Mouse (Mus musculus): ENCODE measurements around the gene Gm960. TPM values are rescaled to one million over a fixed set of nuclear protein-coding genes. Genes with fewer than 3 reads are reported as not detected.

Gm960 gene
- polyA plus RNA-seq, 1 experiment from 2014 or later = 1.4 TPM

- Histone ChIP-seq H3K36me3 (ENCODE audit: insufficient read depth, low read length) (no peaks in the 10 kb centered on the region), H3K27me3 (replicated peaks; ENCODE audit: insufficient read depth, low read length) (no peaks in the 10 kb centered on the region), H3K4me3 (ENCODE audit: low read depth, low read length) (no peak overlapping the region), H3K27ac (ENCODE audit: low read length) (no peak overlapping the region), H3K4me1 (ENCODE audit: insufficient read depth, low read depth, low read length) (no peaks in the 10 kb centered on the region), H3K9me3 (ENCODE audit: low read length) (no peaks in the 10 kb centered on the region), H3K4me2 (replicated peaks; ENCODE audit: low read depth, low read length) (no peak overlapping the region), H3K9ac (replicated peaks; ENCODE audit: low read depth) (no peak overlapping the region)
- TF ChIP-seq CTCF (IDR thresholded peaks at IDR 0.05) = no peak
- TF ChIP-seq EP300 (IDR thresholded peaks at IDR 0.05) = no peak
- ATAC-seq = no peak
- WGBS = 68% methylated on average over 4 of the region's 4 CpGs
- no peak for DNase-seq (ENCODE audit: low spot score)
These were observed 62.5 kb downstream of the Gm960 start for GRCm38 (mm10) chr19:4635986-4636385.

- TF ChIP-seq EP300 (IDR thresholded peaks at IDR 0.05) (no peak), CTCF (IDR thresholded peaks at IDR 0.05) (peak; percentile 91)
- no peaks in the 10 kb centered on the region for H3K27me3 ChIP-seq (replicated peaks; ENCODE audit: insufficient read depth, low read length)
- no peak overlapping the region for H3K9ac ChIP-seq (replicated peaks; ENCODE audit: low read depth)
- ATAC-seq (no peak), DNase-seq (ENCODE audit: low spot score) (peak; percentile 78)
- no peak overlapping the region for H3K4me3 ChIP-seq (ENCODE audit: low read depth, low read length)
- no peak overlapping the region for H3K27ac ChIP-seq (ENCODE audit: low read length)
- no peak overlapping the region for H3K4me2 ChIP-seq (replicated peaks; ENCODE audit: low read depth, low read length)
- peaks cover 10% of the 10 kb centered on the region; the same call in 1 of the 2 replicates for H3K4me1 ChIP-seq (ENCODE audit: insufficient read depth, low read depth, low read length)
- H3K36me3 ChIP-seq (ENCODE audit: insufficient read depth, low read length) = no peaks in the 10 kb centered on the region
- 3% methylated on average over 1 of the region's 1 CpGs for WGBS
- no peaks in the 10 kb centered on the region for H3K9me3 ChIP-seq (ENCODE audit: low read length)
These were observed 69.6 kb downstream of the Gm960 start for GRCm38 (mm10) chr19:4628819-4629218.

- Histone ChIP-seq H3K27ac (ENCODE audit: low read length) (peak overlapping the region; percentile 85), H3K9me3 (ENCODE audit: low read length) (no peaks in the 10 kb centered on the region), H3K4me3 (ENCODE audit: low read depth, low read length) (peak overlapping the region; percentile 87), H3K4me1 (ENCODE audit: insufficient read depth, low read depth, low read length) (peaks cover 10% of the 10 kb centered on the region; the same call in 1 of the 2 replicates), H3K27me3 (replicated peaks; ENCODE audit: insufficient read depth, low read length) (no peaks in the 10 kb centered on the region), H3K4me2 (replicated peaks; ENCODE audit: low read depth, low read length) (peak overlapping the region; percentile 97), H3K9ac (replicated peaks; ENCODE audit: low read depth) (peak overlapping the region; percentile 89), H3K36me3 (ENCODE audit: insufficient read depth, low read length) (0 out of 2 replicates have a peak, but pooled peaks cover 2% of the 10 kb centered on the region)
- TF ChIP-seq CTCF (IDR thresholded peaks at IDR 0.05) (no peak), EP300 (IDR thresholded peaks at IDR 0.05) (no peak)
- ATAC-seq = peak; percentile 64
- 1% methylated on average over 35 of the region's 35 CpGs for WGBS
- DNase-seq (ENCODE audit: low spot score) = no peak
These were observed 72.5 kb downstream of the Gm960 start for GRCm38 (mm10) chr19:4625829-4626535.

GRCm38 (mm10) chr19:4625179-4625828, 73.2 kb downstream of the Gm960 start, which contains the start of gene Rce1:
TSS of gene Rce1 (minus strand) at chr19:4625641.
- TF ChIP-seq EP300 (IDR thresholded peaks at IDR 0.05) (no peak), CTCF (IDR thresholded peaks at IDR 0.05) (no peak)
- Histone ChIP-seq H3K27me3 (replicated peaks; ENCODE audit: insufficient read depth, low read length) (no peaks in the 10 kb centered on the region), H3K27ac (ENCODE audit: low read length) (peak within 1 kb of the TSS; percentile 85), H3K9me3 (ENCODE audit: low read length) (no peaks in the 10 kb centered on the region), H3K36me3 (ENCODE audit: insufficient read depth, low read length) (0 out of 2 replicates have a peak, but pooled peaks cover 2% of the 10 kb centered on the region), H3K4me2 (replicated peaks; ENCODE audit: low read depth, low read length) (peak within 1 kb of the TSS; percentile 97), H3K4me3 (ENCODE audit: low read depth, low read length) (peak within 1 kb of the TSS; percentile 87), H3K9ac (replicated peaks; ENCODE audit: low read depth) (peak within 1 kb of the TSS; percentile 89), H3K4me1 (ENCODE audit: insufficient read depth, low read depth, low read length) (peaks cover 10% of the 10 kb centered on the region; the same call in 1 of the 2 replicates)
- DNase-seq (ENCODE audit: low spot score) (peak; percentile 96), ATAC-seq (peak; percentile 95)
- WGBS = 5% methylated on average over 54 of the region's 64 CpGs

GRCm38 (mm10) chr19:4624406-4625178, 73.9 kb downstream of the Gm960 start:
- WGBS = 23% methylated on average over 4 of the region's 4 CpGs
- ATAC-seq (no peak), DNase-seq (ENCODE audit: low spot score) (no peak)
- H3K4me1 ChIP-seq (ENCODE audit: insufficient read depth, low read depth, low read length) = peaks cover 10% of the 10 kb centered on the region; the same call in 1 of the 2 replicates
- TF ChIP-seq CTCF (IDR thresholded peaks at IDR 0.05) (no peak), EP300 (IDR thresholded peaks at IDR 0.05) (no peak)
- no peaks in the 10 kb centered on the region for H3K27me3 ChIP-seq (replicated peaks; ENCODE audit: insufficient read depth, low read length)
- H3K36me3 ChIP-seq (ENCODE audit: insufficient read depth, low read length) = 0 out of 2 replicates have a peak, but pooled peaks cover 2% of the 10 kb centered on the region
- peak overlapping the region; percentile 85 for H3K27ac ChIP-seq (ENCODE audit: low read length)
- no peaks in the 10 kb centered on the region for H3K9me3 ChIP-seq (ENCODE audit: low read length)
- H3K9ac ChIP-seq (replicated peaks; ENCODE audit: low read depth) = peak overlapping the region; percentile 89
- H3K4me2 ChIP-seq (replicated peaks; ENCODE audit: low read depth, low read length) = peak overlapping the region; percentile 97
- peak overlapping the region; percentile 87 for H3K4me3 ChIP-seq (ENCODE audit: low read depth, low read length)

GRCm38 (mm10) chr19:4624006-4624405, 74.5 kb downstream of the Gm960 start:
- H3K4me1 ChIP-seq (ENCODE audit: insufficient read depth, low read depth, low read length) = peaks cover 10% of the 10 kb centered on the region; the same call in 1 of the 2 replicates
- 0 out of 2 replicates have a peak, but pooled peaks cover 2% of the 10 kb centered on the region for H3K36me3 ChIP-seq (ENCODE audit: insufficient read depth, low read length)
- no peak overlapping the region for H3K4me3 ChIP-seq (ENCODE audit: low read depth, low read length)
- no peak for TF ChIP-seq EP300 (IDR thresholded peaks at IDR 0.05)
- TF ChIP-seq CTCF (IDR thresholded peaks at IDR 0.05) = no peak
- no peaks in the 10 kb centered on the region for H3K9me3 ChIP-seq (ENCODE audit: low read length)
- H3K27ac ChIP-seq (ENCODE audit: low read length) = no peak overlapping the region
- DNase-seq (ENCODE audit: low spot score) (no peak), ATAC-seq (no peak)
- H3K9ac ChIP-seq (replicated peaks; ENCODE audit: low read depth) = no peak overlapping the region
- H3K4me2 ChIP-seq (replicated peaks; ENCODE audit: low read depth, low read length) = no peak overlapping the region
- no peaks in the 10 kb centered on the region for H3K27me3 ChIP-seq (replicated peaks; ENCODE audit: insufficient read depth, low read length)
- WGBS = 86% methylated on average over 12 of the region's 12 CpGs

All from lung, postnatal 0 days (tissue).